Mouse (Mus musculus) myocyte (in vitro differentiated cells): Measurements from ENCODE around the gene Hoxc11.

Experiments used
- CEBPB ChIP-seq: IDR thresholded peaks from 2 replicates; pipeline ENCODE4 v1.6.1; 2011; ENCODE audit warnings: mild to moderate bottlenecking, moderate library complexity; ENCODE audit not compliant: poor library complexity, insufficient read depth, severe bottlenecking
- E2F4 ChIP-seq: IDR thresholded peaks from one replicate; pipeline ENCODE4 v1.6.1; 2011; ENCODE audit warnings: mild to moderate bottlenecking, control low read depth, moderate library complexity; ENCODE audit not compliant: insufficient read depth
- POLR2A ChIP-seq: IDR thresholded peaks from one replicate; pipeline ENCODE4 v1.6.1; 2011; ENCODE audit warnings: low read depth, mild to moderate bottlenecking, control low read depth, moderate library complexity; ENCODE audit not compliant: insufficient read length

GRCm38 (mm10) chr15:102990461-102991397 lies 36.5 kb downstream of the Hoxc11 start, which contains the start of gene Hoxc8:
- TF ChIP-seq POLR2A: no peak
- TF ChIP-seq CEBPB: no peak
- no peak for TF ChIP-seq E2F4
